Mouse (Mus musculus) urinary bladder, postnatal 4 days (tissue): Measurements from ENCODE around the gene Rapgef6.
A peak's percentile ranks its signal among the peaks of the same experiment; 100 is the strongest.

Source experiments
- DNase-seq, 2 experiments: peaks; one replicate each; pipeline ENCODE4 v3.0.0; 2021 to 2022; ENCODE audit warnings: low spot score in 2 of 2

Gene Rapgef6

DNA sequence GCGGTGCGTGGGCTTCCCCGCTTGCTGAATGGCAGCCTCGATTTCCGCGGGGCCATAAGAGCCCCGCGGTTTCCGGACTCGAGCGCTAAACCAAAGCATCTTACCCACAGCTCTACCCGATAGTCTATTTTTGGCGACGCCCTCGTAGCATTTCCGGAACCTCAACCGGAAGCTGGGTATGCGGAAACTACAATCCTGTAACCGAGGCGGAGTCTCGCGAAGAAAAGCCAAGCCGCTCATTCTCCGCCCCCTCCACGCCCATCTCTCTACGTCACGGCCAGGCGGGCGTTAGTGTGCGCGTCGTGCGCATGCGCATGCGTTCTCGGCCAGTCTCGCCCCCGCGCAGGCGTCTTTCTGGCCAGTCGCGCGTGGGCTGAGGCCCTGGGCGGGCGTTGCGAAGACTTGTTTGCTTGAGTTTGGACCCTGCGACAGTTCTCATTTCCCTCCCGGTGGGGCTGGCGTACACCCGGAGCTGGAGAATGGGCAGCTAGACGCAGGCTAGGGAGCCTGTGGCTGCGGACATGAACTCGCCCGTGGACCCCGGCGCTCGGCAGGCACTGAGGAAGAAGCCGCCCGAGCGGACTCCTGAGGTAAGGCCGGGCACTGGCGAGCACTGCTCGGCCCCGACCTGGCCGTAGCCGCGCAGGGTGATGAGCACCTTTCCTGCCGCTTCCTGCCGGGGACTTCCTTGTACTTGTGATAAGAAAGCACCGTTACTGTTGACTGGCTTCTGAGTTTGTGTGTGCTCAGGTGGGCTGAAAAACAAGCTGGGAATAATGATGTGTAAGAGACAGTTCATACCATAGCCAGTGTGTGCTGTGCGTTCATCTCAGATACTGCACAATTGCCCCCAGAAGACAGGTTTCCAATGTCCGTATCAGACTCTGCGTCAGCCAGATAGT, at the start of gene Rapgef6:
Gene Rapgef6, plus strand, starts transcription at position 319 of the 902 bp plus-strand sequence.
- DNase-seq = peak; percentile 98

DNA sequence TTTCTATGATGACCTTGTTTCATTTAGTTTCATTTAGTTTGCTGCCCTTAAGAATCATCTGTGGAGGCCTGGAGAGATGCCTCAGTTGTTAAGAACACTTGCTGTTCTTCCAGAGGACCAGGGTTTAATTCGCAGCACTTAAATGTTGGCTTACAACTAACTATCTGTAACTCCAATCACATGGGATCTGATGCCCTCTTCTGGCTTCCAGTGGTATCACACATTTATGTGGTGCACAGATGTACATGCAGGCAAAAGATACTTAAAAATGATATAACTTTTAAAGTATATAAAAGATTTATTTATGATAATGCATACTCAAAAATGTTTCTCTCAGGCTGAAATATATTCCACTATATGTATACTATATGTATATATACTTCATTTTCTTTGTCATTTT, 44.2 kb upstream of the Rapgef6 start:
- no peak for DNase-seq

DNA sequence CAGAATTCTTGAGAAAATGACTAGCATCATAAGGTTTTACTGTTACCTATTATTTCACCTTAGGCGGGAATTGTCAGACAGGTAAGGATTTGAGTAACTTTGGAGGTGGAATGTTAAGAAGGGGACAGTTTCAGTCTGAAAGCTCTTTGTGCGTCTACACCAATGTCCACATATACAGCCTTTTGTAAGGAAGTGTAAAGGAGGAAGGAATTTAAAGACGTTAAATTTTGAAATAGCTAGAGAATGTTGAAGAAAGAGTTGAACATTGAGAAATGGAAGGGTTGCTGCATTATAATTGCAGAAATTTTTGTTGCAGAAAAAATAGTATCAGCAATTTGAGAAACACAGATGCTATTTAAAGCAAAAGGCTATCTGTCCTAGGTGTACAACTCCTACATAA, 36.6 kb upstream of the Rapgef6 start:
- no peak for DNase-seq

DNA sequence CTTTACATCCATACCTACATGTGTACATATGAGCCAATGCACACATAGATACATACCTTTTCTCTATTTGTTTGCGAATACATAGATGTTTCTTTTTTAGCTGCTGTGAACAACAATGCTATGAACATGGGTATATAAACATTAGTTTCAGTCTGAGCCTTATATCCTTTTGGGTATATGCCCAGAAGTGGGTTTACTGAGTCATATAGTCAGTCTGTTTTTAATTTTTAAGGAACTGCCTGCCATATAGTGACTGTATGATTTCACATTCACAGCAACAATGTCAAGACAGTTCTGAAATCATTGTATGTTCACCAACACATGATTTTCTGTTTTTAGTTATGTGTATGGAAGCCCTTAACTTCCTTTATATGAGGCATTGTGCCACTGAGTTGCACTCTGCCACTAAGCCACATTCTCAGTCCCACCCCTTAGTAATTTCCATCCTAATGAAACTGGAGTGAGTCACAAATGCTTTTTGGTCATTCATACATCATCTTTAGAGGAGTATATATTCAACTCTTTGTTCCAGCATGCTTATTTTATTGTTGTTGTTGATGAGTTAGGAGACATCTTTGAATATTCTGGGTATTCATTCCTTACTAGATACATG, 30.6 kb upstream of the Rapgef6 start:
- no peak for DNase-seq

DNA sequence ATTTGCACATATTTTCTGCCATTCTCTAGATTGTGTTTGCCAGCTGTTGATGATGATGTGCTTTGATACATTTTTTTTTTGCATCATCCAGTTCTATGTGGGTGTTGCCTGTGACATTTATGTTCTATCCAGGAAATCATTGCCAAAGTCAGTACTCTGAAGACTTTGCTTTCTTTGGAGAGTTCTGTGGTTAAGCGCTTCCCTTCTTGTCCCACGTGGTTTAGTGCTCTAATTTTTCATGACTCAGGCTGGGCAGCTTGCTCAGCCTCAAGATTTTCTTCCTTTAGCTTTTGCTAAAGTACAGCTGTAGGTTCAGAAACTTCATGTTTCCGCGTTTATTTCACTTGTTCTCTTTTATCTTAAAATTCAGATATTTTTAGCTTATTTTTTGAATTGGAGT, 30.1 kb upstream of the Rapgef6 start:
- no peak for DNase-seq

DNA sequence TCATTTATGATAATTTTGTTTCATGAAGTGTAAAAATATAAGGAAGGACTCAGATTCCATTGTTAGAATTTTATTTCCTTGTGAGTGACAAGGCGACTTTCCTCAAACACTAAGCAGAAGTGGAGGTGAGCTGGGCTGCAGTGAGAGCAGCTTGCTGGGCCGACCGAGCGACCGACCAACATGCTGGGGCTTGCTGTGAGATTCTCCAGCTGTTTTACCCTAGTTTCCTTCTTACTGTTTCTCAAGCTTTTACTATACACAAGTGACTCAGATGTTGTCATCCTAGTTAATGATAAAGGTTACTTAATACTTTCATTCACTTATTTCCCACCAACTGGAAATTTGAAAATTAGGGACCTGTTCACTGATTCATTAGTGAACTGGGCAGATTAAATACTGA, 22.8 kb upstream of the Rapgef6 start:
- no peak for DNase-seq

DNA sequence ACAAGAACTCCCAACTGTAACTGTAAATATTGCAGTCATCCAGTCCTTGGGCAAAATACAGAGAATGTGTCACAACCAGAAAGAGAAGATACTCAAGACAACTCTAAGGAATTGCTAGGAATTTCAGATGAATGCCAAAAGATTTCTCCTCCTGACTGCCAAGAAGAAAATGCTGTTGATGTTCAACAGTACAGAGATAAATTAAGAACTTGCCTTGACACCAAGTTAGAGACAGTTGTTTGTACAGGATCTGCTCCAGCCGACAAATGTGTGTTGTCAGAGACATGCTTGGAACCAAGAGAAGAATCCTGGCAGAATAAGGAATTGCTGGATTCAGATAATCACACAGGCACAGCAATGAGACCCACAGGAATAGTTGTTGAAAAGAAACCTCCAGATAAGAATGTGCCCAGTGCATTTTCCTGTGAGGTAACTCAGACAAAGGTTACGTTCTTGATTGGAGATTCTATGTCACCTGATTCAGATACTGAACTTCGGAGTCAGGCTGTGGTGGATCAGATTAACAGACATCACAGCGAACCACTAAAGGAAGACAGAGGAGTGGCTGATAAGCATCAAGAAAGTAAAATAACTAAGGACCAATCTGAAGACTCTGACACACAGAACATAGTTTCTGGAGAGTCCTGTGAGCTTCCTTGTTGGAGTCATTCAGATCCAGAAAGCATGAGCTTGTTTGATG, 20.0 kb upstream of the Rapgef6 start:
- DNase-seq = no peak

DNA sequence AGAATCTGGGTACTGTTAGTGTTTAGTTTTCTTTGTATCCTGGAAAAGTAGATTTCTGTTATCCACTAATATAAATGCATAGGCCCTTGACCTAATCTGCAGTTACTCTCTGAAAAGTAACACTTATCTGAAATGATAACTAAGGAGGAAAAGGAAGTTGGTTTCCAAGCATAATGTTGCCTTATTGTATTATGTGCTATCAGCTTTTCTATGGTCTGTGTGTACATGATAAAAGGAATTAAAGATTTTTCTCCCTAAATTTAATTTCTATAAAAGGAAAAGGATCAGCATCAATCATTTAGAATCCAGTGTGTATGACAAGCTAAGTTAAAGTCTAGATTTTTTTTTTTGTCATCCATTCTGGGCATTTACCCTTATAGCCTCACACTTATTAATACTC, 9.1 kb upstream of the Rapgef6 start:
- no peak for DNase-seq

DNA sequence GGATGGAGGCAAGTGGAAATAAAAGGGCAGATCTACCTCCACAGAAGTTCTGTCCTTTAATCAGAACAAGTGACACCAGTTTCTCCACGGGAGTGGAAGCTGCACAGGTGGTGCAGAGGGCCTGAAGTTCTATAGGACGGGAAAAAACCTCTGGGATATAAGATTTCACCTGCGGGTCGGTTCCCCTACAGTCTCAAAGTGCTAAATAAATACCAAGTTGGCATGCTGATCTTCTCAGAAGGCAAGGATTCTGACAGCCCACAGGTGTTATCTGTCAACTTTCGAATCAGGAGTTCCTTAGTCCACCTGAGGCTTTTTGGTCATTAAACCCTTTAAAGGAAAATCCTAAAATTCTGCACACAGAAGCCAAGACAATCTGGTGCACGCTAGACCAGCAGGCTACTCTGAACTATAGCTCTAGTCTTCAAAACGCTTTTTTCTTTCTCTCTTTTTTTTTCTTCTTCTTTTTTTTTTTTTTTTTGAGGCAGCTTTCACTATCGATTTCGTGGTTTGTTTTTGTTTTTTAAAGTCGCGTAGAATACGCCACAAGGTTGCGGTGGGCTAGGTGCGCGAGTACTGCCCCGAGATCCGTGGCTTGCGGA, 619 bp upstream of the Rapgef6 start:
- no peak for DNase-seq

DNA sequence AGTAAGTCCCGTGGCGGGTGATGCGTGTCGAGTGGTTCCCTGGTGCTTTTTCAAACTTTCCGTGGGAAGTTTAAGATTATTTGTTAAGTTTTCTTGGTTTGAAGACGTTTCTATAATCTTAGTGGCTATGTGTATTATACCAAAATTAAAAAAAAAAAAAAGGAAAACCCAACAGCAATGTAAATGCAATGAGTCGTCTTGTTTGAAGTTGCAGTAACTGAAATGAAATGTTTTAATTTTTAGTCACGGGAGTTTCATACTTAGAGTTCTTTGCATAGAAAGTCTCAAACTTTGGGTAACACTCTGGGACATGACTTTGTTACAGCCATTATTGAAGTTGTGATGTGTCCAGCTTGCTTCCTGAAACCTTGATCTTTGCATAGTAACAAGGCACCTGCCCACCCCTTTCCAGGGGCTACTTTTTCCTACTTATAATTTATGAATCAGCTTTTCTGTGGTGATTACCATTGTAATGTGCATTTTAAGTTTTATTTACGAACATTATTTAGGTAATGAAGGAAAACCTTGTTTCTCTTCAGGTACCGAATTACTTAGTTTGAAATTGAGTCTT, 869 bp downstream of the Rapgef6 start:
- no peak for DNase-seq

DNA sequence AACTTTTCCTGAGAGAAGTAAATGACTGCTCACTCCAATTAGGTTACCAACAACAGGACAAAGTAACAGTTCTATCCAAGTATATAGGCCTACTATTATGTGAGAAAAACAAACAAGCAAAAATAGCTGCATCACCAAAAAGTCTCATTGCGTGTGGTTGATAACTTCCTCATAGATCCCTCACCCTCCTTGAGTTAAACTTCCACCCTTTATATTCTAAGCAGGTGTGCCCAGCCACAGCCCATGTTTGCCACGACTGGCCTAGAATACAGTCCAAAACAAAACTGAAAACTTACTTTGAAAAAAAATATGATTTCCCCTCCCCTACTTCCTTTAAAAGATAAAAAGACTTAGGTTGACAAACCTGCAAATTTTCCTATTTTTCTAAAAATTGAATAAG, 5.4 kb downstream of the Rapgef6 start:
- DNase-seq = no peak

DNA sequence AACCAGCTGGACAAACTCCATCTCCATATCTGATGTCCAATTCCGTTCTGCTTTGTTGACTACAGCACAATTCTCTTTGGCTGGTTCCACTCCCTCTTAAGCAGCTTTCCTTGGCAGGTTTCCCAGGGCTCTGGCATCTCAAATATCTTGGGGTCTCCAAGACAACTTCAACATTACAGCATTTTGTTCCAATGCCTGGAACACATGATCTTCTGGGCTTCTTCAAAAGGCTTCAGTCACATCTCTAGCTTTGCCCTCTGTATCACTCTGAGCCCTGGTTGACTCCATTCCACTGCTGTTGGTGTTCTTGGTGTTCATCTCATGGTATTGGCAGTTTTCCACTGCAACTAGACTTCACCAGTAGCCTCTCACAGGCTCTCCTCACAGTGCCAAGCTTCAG, 7.7 kb downstream of the Rapgef6 start:
- peak in 1 of 2 experiments; percentile 61 for DNase-seq

DNA sequence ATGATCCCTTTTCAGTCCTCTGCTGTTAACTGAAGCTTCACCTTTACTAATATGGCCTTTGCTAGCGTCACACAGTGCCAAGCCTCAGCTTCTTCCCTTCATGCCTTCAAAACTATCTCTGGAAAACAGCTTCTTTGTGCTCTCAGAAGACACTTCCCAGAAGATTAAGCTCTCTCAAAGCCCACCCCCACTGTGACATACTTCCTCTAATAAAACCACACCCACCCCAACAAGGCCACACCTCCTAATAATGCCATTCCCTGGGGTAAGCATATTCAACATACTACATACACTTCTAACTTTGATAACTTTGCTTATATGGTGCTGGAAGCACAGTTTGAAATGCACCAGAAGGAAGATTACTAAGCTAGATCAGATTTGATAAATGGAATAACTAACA, 8.3 kb downstream of the Rapgef6 start:
- no peak for DNase-seq

DNA sequence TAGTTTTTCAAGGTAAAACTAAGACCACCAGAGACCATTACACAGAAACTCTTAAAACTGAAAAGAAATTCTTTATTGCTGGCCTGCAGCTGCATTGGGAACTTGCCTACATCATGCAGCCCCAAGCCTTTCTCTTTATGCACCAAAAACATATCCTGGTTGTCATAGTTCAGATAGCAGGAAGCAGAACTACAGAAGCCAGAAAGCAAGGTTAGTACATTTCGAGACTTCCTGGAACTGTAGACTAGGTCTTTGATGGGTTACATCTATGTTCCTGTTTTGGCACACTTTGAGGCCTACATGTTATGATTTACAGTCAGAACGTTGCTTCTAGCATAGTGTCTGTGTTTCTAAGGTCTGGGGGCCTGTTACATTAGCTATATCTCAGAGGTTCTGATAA, 11.2 kb downstream of the Rapgef6 start:
- DNase-seq = no peak

DNA sequence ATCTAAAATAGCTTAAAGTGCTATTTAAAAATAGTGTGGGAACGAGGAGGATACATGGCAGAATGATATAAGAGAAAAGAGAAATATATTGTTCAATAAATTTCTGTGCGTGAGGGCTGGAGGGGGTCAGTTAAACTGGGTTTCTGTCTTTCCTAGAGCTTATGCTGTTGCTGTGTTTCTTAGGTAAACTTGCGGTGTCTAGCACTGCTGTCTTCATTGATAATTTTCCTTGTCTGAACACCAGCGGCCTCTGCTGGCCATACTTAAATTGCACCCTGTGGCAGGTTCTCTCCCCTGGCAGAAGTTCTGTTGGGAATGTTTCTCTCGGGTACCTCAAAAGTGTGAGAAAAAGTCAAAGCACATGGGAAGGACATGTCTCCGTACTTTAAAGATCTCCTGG, 12.2 kb downstream of the Rapgef6 start:
- peak; percentile 47 to 80 for DNase-seq

DNA sequence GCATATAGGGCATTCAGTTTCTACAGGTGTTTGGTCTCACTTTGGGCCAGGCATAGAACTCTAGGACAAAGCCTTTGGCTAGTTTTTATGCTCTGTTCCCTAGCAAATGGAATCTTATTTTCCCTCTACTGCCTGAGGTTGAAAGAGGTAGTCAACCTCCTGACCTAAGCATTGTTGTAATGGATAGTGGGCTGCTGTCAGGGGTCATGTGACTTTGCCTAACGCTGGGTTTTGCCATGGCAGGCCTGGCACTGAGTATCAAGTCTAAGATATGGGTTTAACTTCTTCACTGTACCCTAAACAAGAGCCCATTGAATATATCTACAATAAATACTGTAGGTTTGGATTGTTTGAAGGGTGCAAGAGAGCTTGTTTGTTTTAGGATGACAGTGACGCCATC, 16.4 kb downstream of the Rapgef6 start:
- no peak for DNase-seq

DNA sequence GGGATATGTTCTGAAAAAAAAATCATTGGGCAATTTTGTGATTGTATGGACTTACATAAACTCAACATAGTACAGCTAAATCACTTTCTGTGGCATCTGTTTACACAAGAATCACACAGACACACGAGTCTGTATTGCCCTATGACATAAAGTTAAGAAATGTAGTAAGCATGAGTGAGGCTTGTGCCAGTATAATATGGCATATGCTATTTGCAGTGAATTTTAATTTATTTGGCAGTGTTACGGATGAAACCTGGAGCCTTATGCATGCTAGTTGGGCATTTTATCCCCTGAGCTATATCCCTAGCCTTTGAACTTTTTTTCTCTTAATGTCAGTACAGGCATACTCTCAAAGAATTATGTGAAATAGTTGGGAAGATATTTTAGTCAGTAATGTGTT, 16.8 kb downstream of the Rapgef6 start:
- DNase-seq = no peak

DNA sequence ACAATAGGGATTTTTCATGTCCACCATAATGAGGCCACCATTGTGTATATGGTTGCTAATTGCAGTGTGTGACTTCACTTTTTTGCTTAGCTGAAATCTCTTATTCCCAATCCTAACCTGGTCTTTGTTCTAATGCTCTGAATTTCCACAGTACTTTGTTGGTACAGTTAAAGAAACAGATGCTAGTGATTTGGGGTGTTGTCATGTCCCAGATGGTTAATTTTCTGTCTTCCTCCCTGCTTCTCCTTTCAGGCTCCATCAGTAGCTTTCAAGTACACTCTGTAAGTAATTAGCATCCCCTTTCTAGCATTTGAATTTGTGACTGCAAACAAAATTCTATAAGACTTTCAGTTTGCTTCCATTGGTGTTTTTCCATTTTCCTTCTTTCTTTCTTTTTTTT, 17.7 kb downstream of the Rapgef6 start:
- DNase-seq = no peak

DNA sequence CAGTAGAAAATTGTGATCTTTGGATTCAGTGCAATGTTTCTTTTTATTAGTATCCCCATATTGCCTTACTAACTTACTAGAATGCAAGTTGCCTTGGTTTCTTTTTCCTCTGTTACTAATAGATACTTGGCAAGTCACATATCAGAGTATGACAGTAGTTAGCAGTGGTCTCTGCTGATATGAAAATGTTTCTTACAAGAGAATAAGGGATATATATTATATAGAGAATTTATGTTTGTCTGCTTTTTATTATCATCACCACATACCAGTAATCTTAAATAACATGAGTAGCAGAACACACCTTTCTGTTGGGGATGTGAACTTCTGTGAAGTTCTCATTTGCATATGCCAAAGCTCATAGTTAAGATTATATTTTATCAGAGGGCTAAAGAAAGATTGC, 19.8 kb downstream of the Rapgef6 start:
- no peak for DNase-seq

DNA sequence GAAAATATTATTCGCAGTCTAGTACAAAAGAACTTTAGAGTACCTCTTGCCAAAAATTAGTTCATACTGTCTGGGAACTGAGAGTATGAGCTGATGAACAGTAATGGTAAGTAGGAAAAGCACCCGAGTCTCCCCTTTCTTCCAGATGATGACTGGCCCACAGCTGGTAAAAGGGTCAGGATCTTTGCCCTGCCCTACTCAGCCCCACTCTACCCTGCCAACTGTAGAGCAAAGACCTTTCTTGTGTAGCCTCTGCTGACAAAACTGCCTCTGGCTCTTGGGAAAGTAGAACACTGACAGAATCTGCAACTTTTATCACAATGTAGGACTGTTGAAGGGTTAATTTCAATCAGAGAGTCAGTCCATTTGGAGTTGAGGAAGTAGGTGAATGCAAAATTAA, 32.3 kb downstream of the Rapgef6 start:
- no peak for DNase-seq

DNA sequence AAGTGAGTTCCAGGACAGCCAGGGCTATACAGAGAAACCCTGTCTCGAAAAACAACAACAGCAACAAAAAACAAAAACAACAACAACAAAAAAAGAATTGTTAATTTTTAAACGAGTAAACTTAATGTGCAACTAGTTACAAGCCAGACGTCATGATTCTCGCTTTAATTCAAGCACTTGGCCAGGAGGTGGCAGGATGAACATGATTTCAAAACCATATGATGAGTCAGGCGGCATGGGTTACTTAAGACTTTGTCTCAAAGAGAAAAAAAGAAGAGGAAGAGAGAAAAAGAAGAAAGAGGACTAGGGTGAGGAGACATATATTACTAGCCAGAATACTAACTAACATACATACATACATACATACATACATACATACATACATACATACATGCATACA, 40.1 kb downstream of the Rapgef6 start:
- DNase-seq = no peak

DNA sequence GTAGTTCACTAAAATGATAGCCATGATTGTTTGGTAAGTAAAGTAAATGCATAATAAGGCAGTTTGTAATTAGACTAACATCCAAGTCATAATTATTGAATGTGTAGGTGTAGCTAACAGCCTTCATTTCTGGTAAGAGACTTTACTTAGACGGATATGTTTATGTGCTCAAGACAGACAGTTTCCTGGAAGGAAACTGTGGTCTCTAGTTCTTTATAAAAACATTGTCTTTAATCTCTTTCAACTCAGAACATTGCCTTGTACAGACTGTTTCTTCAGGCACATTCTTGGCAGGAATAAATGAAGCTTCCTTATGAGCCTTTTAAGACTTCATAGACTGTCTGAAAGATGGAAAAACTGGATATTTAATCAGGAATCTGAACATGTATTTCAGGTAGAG, 45.3 kb downstream of the Rapgef6 start:
- DNase-seq = no peak
